Mouse (Mus musculus) naive thymus-derived CD4-positive, alpha-beta T cell, adult 2 months (primary cell): ENCODE measurements around the gene Timm23.
"Not testable (repeated sequence)": the region's sequence is repeated elsewhere in the genome, so short reads cannot be mapped to it uniquely, and the experiment has no call there.

ENCODE experiments used
- DNase-seq: peaks from one replicate; pipeline ENCODE4 v3.0.0-alpha.2; 2011; ENCODE audit warnings: low read depth

Gene Timm23

GRCm38 (mm10) chr14:32165278-32166061 lies 36.2 kb downstream of the Timm23 start:
- peak; percentile 92 for DNase-seq

DNA sequence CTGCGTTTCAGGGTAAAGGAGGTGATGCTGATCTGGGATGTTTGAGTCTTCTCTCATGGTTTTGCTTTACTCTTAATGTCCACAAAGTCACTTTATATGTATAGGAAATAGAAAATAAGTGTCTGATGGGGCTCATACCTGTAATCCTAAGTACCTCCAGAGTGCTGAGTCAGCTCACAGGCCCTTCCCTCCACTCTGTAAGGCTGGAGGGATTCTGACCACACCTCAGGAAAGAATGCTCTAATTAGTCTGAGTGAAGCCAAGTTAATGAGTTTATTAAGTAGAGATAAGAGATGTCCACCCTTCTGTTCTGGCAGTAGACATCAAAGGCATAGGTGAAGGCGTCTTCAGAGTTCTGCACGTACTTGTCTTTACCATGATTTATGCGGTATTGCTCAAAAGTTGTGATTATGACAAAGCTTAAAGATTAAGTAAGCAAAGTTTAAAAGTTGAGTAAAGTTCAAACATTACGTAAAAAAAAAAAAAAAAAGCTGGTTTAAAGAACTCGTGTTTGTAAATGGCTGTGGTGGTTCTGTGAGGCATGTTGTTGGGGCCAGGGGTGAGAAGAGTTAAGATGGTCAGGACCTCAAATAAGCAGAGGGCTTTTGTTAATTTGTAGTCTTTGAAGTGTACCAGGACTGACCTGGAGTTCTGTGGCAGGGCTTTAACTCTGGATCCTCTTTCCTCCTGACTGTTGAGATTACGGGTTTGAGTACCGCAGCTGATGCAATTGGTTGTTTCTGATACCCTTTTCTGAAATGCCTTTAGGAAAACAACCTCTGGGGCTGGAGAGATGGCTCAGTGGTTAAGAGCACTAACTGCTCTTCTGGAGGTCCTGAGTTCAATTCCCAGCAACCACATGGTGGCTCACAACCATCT lies 37.3 kb downstream of the Timm23 start:
- no peak for DNase-seq

DNA sequence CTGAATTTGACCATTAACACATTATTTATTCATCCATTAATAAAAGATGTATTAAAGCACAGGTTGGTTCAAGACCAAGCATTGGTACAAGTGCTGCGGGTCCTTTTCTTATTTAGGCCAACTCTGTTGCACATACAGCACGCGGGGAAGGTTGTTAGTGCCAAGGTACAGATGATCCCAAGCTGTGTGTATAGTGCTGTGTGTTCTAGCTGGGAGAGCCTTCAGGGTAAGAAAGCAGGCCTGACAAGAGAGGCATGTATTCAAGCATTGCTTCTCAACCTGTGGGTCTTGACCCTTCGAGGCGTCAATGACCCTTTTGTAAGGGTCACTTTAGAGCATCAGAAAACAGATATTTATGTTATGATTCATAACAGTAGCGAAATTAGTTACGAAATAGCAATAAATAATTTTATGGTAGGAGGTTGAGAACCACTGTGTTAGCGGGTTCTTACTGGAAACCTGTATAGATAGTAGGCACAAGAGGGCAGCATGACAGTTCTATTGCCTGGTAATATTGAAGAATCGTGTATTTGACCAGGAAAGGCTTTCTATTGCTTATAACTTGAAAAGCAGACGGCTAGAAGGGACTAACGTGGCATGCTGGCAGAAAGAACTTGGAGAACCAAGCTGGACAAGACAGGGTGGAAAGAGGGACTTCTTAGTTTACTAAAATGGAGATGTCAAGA lies 38.4 kb downstream of the Timm23 start:
- DNase-seq, result no peak

DNA sequence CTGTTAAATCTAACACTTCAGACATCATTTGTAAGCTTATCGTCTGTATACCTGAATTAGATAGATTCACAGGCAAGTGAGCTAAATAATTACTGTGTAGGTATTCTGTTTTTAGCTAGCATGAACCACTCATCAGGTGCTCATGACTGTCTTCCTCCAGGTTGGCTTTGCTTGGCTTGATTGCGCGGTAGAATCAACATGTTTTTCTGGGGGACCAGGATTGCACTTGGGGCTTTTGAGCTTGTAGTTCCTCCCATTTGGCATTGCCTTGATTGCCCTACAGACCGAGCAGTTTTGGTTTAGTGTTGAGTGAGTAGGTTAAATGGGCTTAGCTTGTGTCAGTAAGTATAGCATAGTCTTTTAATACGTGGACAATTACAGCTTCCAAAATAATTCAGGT lies 39.5 kb downstream of the Timm23 start:
- DNase-seq, result no peak

DNA sequence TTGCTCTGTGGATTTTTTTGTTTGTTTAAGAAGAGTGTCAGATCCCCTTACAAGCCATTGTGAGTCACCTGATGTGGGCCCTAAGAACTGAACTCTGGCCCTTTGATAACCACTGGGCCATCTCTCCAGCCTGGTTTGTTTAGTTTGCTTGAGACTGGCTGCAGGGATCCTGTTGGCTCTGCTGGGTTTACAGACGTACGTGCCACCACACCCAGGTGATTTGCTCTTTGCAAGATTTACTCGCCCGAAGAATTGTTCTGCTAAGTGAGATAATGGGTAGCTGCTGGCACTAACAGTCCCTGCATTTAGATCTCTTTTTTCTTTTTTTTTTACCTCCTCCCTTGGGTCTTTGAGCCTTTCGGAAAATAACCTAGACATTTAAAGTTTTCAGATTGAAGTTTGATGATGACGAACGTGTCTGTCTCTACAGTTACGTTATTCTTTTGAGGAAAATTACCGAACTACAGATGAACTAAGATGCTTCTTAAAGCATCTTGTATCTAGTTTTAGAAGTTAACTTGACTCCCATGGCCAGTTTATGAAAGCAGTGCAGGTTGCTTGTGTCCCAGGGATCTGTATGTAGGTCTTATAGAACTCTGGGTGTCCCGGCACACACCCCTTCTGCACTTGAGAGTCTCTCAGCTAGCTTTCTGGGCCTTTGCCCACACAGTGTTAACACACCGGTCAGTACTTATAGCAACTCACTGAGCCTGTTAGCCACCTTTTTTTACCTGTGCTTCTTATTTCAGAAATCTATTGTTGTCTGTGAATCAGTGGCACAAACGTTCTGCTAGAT lies 40.4 kb downstream of the Timm23 start:
- no peak for DNase-seq

DNA sequence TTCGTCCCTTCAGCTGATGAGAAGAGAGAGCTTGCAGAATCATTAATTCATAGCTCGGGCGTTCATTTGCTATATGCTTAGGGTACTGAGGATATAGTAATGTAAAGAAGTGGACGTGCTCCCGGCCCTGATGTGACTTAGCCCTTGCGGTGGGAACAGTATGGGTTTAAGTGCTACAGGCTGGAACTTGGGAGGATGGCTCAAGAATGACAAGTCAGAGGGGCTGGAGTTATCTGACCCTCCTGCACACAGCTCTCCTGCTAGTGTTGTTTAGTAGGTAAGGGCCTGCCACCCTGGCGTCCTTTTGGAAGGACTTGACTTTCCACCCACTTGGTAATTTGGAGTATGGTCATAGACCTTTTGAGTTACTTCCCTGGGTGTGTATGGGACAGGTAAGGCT lies 41.1 kb downstream of the Timm23 start:
- DNase-seq, result no peak

- peak; percentile 100 for DNase-seq
Measured at GRCm38 (mm10) chr14:32159690-32160246, 41.9 kb downstream of the Timm23 start, which contains the start of gene Ncoa4. TSS of gene Ncoa4 (plus strand) at chr14:32159865.

DNA sequence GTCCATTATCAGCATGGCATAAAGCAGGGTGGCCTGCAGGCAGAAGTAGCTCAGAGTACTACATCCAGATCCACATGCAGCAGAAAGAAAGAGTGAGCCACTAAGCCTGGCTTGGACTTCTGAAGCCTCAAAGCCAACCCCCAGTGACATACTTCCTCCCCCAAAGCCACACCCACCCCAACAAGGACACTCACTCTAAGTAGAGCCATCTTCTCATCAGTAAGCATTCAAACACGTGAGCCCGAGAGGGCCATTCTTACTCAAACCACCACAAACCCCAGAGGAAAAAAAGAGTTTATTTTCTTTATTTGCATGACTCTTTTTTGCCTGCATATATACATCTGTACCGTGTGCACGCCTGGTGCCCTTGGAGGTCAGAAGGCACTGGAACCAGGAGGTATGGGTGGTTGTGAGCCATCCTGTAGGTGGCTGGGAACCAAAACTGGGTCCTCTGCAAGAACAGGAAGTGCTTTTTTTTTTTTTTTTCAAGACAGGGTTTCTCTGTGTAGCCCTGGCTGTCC lies 42.5 kb downstream of the Timm23 start:
- DNase-seq, result peak; percentile 78

- DNase-seq, result no peak
Measured at GRCm38 (mm10) chr14:32154758-32155157, 46.9 kb downstream of the Timm23 start.

DNA sequence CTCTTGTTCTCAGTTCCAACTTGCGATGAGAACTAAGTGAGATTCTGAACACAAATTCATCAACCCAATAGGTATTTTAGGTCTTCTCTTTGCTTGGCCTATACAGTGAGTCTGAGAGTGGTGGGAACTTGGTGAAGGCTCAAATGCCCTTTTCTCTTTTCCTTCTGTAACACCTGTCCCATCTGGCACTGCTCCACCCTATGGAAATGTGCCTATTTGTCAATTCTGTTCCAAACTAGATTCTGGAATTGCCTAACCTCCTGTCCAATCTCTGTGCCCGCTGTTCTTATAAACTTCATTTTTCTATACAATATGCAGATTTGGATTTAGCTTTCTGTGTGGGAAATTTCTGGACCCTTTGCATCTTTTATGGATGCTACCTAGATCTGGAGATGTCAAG lies 48.5 kb downstream of the Timm23 start:
- no peak for DNase-seq

DNA sequence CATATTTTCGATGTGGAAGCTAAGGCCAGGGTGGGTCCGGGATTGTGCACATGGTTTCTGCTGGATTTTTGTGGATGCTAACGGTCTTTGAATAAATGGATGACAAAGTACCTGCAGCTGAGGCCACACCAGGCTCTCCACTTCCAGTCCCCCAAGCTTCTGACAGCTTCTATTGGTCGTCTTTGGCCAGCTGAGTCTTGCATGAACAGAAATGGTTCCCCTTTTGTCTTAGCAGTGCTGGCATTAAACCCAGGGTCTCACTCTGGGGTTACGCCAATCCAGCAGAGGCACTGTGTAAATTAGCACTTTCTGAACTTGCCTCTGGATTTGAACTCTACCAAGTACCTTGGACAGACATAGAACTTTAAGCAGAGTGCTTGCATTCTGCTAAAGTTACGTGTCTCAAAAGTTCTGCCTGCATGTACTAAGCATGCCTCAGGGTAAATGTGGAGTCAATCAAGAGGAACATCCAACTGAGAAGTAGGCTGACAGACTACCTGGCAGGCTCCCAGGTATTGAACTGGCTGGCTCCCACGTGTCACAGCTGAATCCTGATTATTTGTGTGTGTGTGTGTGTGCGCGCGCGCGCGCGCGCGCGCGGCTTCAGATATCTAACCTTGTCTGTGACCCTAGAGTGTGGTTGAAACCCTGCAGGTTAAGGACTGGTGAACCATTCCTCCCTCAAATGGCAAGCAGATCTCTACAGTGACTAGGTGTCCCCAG lies 49.3 kb downstream of the Timm23 start:
- DNase-seq, result no peak

- DNase-seq, result no peak
Measured at GRCm38 (mm10) chr14:32150872-32151271, 50.8 kb downstream of the Timm23 start.

GRCm38 (mm10) chr14:32146578-32146977 lies 55.1 kb downstream of the Timm23 start:
- DNase-seq, result no peak

GRCm38 (mm10) chr14:32145809-32146511 lies 55.7 kb downstream of the Timm23 start:
- DNase-seq, result no peak

DNA sequence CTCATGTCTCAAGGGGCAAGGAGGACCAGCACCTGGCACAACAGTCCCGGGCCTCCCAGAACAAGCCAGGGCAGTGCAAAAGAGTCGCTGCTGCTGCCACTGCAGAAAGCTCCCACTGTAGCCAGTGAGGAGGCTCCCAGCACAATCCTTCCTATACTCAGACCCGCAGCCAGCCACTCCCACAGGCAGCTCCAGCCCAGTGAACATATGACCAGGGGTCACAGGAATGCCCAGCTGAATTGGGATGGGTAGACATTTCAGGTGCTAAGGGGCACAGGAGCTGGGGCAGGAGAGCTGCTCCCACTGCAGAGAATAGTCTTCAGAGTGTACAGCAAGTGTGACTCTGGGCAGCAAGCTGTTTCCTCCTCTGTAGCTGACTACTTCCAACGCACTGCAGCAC lies 56.3 kb downstream of the Timm23 start:
- DNase-seq, result no peak

DNA sequence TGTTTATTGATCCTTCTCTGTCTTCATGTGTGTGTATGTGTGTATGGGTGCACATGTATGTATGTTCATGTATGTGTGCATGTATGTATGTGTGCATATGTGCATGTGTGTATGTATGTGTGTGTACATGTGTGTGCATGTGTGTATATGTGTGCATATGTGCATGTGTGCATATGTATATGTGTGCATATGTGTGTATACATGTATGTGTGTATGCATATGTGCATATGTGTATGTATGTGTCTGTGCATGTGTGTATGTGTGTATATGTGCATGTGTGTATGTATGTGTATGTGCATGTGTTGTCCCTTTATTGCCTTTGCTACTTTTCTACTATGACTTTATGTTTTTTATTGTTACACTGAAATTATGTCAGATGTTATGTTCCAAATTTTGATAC lies 57.0 kb downstream of the Timm23 start:
- no peak for DNase-seq

GRCm38 (mm10) chr14:32141723-32142122 lies 60.0 kb downstream of the Timm23 start, which contains the start of gene Msmb:
TSS of gene Msmb (plus strand) at chr14:32142023.
- DNase-seq, result no peak

DNA sequence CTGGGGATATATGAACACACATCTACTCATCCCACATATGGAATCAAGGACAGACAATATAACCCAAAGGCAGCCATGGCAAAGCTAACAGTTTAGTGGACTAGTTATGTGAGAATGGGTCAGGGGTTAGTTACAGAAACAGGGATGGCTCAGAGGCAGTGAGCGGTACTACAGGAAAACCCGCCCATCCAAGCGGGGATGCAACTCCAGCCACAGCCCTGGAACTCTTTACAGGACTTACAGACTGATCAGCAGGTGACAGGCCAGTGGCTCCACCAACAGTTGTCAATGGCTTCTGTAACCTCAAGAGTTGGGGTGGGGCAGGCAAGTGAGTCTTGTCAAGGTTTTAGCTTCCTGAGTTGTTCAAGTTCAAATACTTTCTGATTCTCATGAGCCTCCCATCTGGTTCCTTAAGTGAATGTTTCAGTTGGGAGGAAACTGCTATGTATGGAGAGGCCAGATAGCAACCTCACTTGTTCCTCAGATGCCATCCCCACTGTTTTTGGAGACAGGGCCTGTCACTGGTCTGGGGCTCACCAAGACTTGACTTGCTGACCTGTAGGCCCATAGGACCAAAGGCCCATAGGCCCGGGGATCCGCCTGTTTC lies 61.2 kb downstream of the Timm23 start:
- no peak for DNase-seq

DNA sequence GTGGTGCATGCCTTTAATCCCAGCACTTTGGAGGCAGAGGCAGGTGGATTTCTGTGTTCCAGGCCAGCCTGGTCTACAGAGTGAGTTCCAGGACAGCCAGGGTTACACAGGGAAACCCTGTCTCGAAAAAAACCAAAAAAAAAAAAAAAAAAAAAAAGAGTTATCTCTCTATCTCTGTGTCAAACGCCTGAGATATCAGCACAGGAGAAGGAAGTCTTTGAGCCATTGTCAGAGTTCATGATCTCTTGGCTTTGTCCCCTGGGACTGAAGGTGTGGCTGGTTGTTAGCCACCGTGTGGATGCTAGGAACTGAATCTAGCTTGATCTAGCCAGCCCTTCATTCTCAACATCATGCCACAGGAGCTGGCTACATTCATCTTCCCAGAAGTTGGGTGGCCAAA lies 65.2 kb downstream of the Timm23 start:
- DNase-seq, result not testable (repeated sequence)
